Mouse (Mus musculus) neural tube, embryonic 14.5 days (tissue): Measurements from ENCODE around the gene Gm44596. TPM values are rescaled to one million over a fixed set of nuclear protein-coding genes. Genes with fewer than 3 reads are reported as not detected.
A peak's percentile ranks its signal among the peaks of the same experiment; 100 is the strongest.

Source experiments
- ATAC-seq: fragments of 200-750 bp; cut with Nextera tagmentation; 2 replicates; pipeline ENCODE4 v1.8.0; 2017; ENCODE audit warnings: low read depth, mild to moderate bottlenecking, moderate TSS enrichment, moderate library complexity
- H3K27ac ChIP-seq: fragments of 300-500 bp; sonication (generic); 2 replicates; pipeline ENCODE4 v1.5.1; 2014; ENCODE audit warnings: low read depth, mild to moderate bottlenecking, control low read depth, low read length, moderate library complexity, mixed read lengths
- H3K27me3 ChIP-seq: fragments of 300-500 bp; sonication (generic); 2 replicates; pipeline ENCODE4 v1.6.1; 2014; ENCODE audit warnings: low read length; ENCODE audit not compliant: control insufficient read depth, insufficient read depth
- H3K36me3 ChIP-seq: fragments of 300-500 bp; sonication (generic); 2 replicates; pipeline ENCODE4 v1.6.1; 2014; ENCODE audit warnings: low read length, mixed read lengths; ENCODE audit not compliant: control insufficient read depth, insufficient read depth
- H3K4me1 ChIP-seq: fragments of 300-500 bp; sonication (generic); 2 replicates; pipeline ENCODE4 v1.6.1; 2014; ENCODE audit warnings: low read length; ENCODE audit not compliant: control insufficient read depth, insufficient read depth
- H3K4me2 ChIP-seq: fragments of 300-500 bp; sonication (generic); 2 replicates; pipeline ENCODE4 v1.6.1; 2014; ENCODE audit warnings: mild to moderate bottlenecking, low read depth, low read length, control low read depth
- H3K4me3 ChIP-seq: fragments of 300-500 bp; sonication (generic); 2 replicates; pipeline ENCODE4 v1.5.1; 2014; ENCODE audit warnings: low read depth, low read length, control low read depth, mixed read lengths
- H3K9ac ChIP-seq: fragments of 300-500 bp; sonication (generic); replicated peaks from 2 replicates; pipeline ENCODE4 v1.6.1; 2014; ENCODE audit warnings: low read depth, mild to moderate bottlenecking, control low read depth, low read length, mixed read lengths
- H3K9me3 ChIP-seq: fragments of 300-500 bp; sonication (generic); 2 replicates; pipeline ENCODE4 v1.6.1; 2016; ENCODE audit warnings: low read length; ENCODE audit not compliant: control insufficient read depth
- WGBS: fragments of 180-500 bp; shearing (Covaris S2); extraction: QIAGEN DNeasy Blood & Tissue Kit; methylation state at CpG from one replicate; pipeline ENCODE4 v1.1.7; 2014; 5-methylcytosine and 5-hydroxymethylcytosine counted together
- polyA plus RNA-seq: library from polyadenylated mRNA; unstranded; fragments of >200 nt; fragmentation: Nextera tagmentation; extraction: Ambion mirVana; gene quantifications from 2 replicates; pipeline ENCODE4 v1.2.1, GENCODE M21; 2014

The Gm44596 gene
- polyA plus RNA-seq, 1 experiment from 2014 or later, result not detected

DNA sequence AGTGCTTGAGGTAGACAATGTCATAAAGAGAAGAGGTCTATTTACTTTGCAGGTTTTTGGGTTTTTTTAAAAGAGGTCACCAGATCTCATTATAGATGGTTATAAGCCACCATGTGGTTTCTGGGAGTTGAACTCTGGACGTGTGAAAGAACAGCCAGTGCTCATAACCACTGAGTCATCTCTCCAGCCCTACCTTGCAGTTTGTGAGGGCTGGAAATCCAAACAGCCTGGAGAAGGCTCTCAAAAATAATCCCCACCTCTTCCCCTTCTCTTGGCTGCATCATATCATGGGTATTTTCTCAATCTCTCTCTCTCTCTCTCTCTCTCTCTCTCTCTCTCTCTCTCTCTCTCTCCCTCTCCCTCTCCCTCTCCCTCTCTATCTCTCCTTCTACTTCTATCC lies 15.4 kb downstream of the Gm44596 start:
- Histone ChIP-seq H3K9me3 (no peaks in the 10 kb centered on the region), H3K36me3 (no peaks in the 10 kb centered on the region), H3K4me2 (no peak overlapping the region), H3K4me3 (no peak overlapping the region), H3K27ac (no peak overlapping the region), H3K27me3 (no peaks in the 10 kb centered on the region), H3K9ac (no peak overlapping the region), H3K4me1 (no peaks in the 10 kb centered on the region)
- ATAC-seq, result no peak
- 68% methylated on average over 1 of the region's 1 CpGs for WGBS

DNA sequence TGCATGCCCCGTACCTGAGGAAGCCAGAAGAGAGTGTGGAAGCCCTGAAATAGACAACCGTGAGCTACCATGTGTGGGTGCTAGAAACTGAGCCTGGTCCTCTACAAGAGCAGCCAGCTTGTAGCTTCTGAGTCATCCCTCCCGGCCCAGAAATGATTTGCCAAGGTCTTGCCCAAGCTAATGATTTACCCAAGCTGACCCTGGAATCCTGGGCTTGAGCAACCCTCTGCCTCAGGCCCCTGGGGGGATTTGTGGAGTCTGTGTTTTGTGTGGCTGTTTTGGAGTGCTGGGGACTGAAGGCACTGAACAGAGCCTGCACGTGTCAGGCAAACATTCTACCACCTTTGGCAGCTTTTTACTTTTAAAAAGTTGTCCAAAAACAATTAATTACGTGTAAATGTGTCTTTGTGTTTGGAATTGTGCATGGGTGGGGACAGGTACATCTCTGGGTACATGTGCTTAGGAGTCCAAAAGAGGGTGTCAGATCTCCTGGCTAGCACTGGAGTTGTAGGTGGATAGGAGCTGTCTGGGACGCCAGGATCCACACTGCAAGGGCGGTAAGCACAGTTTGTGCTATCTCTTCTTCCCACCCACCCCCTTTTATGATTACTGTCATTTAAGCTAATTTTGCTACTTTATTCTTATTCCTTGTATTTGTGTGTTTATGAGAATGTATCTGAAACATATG lies 22.4 kb downstream of the Gm44596 start:
- Histone ChIP-seq H3K9ac (no peak overlapping the region), H3K4me3 (no peak overlapping the region), H3K4me2 (no peak overlapping the region), H3K27ac (no peak overlapping the region), H3K27me3 (no peaks in the 10 kb centered on the region), H3K9me3 (no peaks in the 10 kb centered on the region), H3K4me1 (0 out of 2 replicates have a peak, but pooled peaks cover 13% of the 10 kb centered on the region), H3K36me3 (no peaks in the 10 kb centered on the region)
- ATAC-seq, result no peak
- WGBS, result 77% methylated on average over 7 of the region's 7 CpGs

DNA sequence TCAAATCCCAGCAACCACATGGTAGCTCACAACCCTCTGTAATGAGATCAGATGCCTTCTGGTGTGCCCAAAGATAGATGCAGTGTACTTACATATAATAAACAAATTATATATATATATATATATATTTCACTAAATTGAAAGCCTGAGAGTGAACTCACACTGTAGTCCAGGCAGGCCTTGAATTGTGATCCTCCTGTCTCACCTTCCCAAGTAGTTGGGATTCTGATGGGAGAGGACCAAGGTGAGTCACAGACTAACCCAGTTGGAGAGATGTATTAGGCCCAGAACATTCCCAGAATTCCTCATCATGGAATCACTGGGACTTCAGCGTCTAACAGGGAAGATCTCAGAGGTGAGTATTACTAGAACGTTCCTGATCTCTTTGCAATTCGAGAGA lies 23.7 kb downstream of the Gm44596 start, which contains the start of gene Nrip2:
TSS of gene Nrip2 (plus strand) at position 301 of the 400 bp plus-strand sequence.
- Histone ChIP-seq H3K9ac (peak within 1 kb of the TSS; percentile 21), H3K4me1 (0 out of 2 replicates have a peak, but pooled peaks cover 13% of the 10 kb centered on the region), H3K4me2 (peak within 1 kb of the TSS; percentile 51), H3K9me3 (no peaks in the 10 kb centered on the region), H3K4me3 (peak within 1 kb of the TSS; percentile 27), H3K36me3 (no peaks in the 10 kb centered on the region), H3K27me3 (no peaks in the 10 kb centered on the region), H3K27ac (peak within 1 kb of the TSS; percentile 65)
- ATAC-seq, result no peak
- 81% methylated on average over 3 of the region's 3 CpGs for WGBS

DNA sequence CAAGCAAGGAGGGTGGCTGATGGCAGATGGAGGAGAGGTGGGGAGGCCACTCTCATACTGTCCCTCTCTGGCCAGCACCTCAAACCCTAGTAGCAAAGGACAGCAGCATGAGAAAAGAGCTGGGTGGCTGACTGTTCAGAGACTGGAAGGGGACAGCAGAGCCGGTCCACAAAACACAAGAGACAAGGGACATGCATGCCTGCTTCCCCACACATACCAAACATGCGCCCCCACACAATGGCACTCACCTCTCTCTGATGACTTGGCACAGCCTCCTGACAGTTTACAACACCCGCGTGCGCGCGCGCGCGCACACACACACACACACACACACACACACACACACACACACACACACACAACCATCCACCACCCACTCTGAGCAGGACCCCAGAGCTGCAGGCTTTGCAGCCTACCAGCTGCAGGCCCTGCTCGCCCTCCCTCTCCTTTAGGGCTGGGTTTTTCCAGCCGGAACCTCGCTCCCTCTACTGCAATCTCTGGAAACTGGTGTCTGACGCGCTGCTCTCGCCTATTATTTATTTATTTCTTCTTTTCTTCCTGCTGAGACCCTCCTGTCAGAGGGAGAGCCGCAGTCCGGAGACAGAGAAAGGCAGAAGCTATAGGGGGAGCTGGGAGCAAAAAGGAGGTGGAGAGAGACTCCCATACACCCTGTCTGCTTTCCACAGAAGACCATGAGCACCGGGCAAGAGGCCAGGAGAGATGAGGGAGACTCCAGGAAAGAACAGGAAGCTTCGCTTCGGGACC lies 24.3 kb downstream of the Gm44596 start:
- peak; percentile 90 for ATAC-seq
- Histone ChIP-seq H3K4me1 (0 out of 2 replicates have a peak, but pooled peaks cover 13% of the 10 kb centered on the region), H3K4me3 (peak overlapping the region; percentile 27), H3K9me3 (no peaks in the 10 kb centered on the region), H3K9ac (peak overlapping the region; percentile 21), H3K4me2 (peak overlapping the region; percentile 51), H3K36me3 (no peaks in the 10 kb centered on the region), H3K27ac (peak overlapping the region; percentile 65), H3K27me3 (no peaks in the 10 kb centered on the region)
- 30% methylated on average over 16 of the region's 21 CpGs for WGBS

DNA sequence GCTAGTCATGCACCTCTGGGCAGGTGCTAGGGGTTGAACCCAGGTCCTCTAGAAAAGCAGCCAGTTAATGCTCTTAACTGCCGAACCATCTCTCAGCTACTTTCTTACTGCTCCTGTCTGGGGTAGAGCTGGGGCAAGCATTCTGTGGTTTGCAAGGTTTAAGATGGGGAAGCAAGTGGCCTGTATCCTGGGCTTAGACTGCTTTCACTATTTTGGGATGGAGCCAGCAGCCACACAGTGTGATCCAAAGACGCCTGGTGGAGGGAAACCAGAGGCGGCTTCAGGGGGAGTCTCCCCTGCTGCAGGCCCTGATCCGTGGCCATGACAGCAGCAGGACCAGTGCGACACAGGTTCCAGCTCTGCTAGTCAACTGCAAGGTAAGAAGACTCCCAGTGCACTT lies 29.4 kb downstream of the Gm44596 start:
- 70% methylated on average over 5 of the region's 5 CpGs for WGBS
- no peak overlapping the region for H3K27ac ChIP-seq
- peaks cover 16% of the 10 kb centered on the region; the same call in 1 of the 2 replicates for H3K36me3 ChIP-seq
- H3K4me2 ChIP-seq, result no peak overlapping the region
- no peak overlapping the region for H3K9ac ChIP-seq
- H3K27me3 ChIP-seq, result no peaks in the 10 kb centered on the region
- ATAC-seq, result no peak
- H3K4me1 ChIP-seq, result 0 out of 2 replicates have a peak, but pooled peaks cover 13% of the 10 kb centered on the region
- H3K4me3 ChIP-seq, result no peak overlapping the region
- H3K9me3 ChIP-seq, result no peaks in the 10 kb centered on the region

DNA sequence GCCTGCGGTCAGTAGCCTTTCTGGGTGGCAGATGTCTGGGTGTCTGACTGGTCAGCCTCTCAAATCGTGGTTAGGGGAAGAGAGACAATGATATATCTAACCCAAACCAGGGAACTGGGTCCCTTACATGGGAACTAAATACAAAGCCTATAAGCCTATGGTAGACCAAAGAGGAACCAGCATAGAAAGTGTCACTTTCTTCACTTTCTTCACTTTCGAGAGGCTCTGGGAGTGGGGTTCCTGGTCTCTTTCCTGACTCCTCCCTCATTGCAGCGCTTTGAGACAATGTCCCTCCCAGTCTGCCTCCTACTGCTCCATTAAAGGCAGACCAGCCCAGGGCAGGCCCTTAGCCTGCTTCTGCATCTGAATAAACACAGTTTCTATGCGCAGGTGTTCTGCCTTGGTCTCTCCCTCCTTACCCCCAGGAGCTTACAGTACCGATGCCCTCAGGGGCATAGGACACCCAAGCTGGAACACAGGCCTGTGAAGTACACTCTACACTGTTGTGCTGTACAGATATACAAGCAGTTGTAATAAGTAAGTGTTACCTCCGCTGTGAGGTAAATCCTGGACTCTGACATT lies 33.3 kb downstream of the Gm44596 start:
- ATAC-seq, result no peak
- H3K27me3 ChIP-seq, result no peaks in the 10 kb centered on the region
- 92% methylated on average over 7 of the region's 7 CpGs for WGBS
- H3K27ac ChIP-seq, result no peak overlapping the region
- no peak overlapping the region for H3K4me3 ChIP-seq
- no peaks in the 10 kb centered on the region for H3K4me1 ChIP-seq
- H3K4me2 ChIP-seq, result no peak overlapping the region
- H3K36me3 ChIP-seq, result peaks cover 41% of the 10 kb centered on the region
- no peak overlapping the region for H3K9ac ChIP-seq
- H3K9me3 ChIP-seq, result no peaks in the 10 kb centered on the region

DNA sequence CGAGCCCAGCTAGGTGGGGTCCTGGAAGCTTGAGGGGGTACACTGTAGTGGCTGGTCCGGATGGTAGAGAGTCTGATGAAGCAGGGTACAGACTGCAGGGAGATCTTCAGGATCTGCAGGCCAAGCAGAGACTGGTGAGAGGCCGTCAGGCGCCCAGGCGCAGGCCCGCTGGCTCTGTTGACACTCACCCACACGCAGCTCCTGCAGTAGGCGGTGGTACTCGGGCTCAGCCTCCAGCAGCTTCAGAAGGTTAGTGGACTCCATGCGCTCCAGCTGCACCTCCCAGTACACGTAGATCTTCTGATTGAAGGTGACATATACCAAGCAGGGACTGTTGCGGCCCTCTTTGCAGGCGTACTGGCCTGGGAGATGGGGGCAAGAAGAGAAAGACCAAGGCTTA lies 35.0 kb downstream of the Gm44596 start:
- Histone ChIP-seq H3K27ac (no peak overlapping the region), H3K27me3 (no peaks in the 10 kb centered on the region), H3K4me2 (no peak overlapping the region), H3K9ac (no peak overlapping the region), H3K4me3 (no peak overlapping the region), H3K9me3 (no peaks in the 10 kb centered on the region), H3K4me1 (no peaks in the 10 kb centered on the region), H3K36me3 (peaks cover 46% of the 10 kb centered on the region)
- 97% methylated on average over 13 of the region's 13 CpGs for WGBS
- no peak for ATAC-seq

DNA sequence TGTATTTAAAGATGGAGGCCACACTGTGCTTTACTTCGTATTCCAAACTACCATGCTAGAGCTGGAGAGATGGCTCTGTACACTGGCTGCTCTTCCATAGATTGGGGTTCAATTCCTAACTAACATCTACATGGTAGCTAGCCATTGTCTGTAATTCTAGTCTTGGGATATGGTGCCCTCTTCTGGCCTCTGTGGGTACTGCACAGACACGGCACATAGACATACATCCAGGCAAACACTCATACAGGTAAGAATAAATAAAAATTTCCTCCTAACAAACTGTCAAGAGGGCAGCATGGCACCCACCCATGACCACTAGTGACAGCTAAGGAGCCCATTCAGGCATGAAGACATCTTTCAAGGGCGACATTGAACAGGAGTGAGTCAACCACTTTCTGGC lies 35.8 kb downstream of the Gm44596 start:
- Histone ChIP-seq H3K9me3 (no peaks in the 10 kb centered on the region), H3K4me3 (no peak overlapping the region), H3K4me1 (no peaks in the 10 kb centered on the region), H3K36me3 (peaks cover 43% of the 10 kb centered on the region), H3K27ac (no peak overlapping the region), H3K9ac (no peak overlapping the region), H3K27me3 (no peaks in the 10 kb centered on the region), H3K4me2 (no peak overlapping the region)
- peak; percentile 47; the same call in 1 of the 2 replicates for ATAC-seq
- 26% methylated on average over 3 of the region's 3 CpGs for WGBS

DNA sequence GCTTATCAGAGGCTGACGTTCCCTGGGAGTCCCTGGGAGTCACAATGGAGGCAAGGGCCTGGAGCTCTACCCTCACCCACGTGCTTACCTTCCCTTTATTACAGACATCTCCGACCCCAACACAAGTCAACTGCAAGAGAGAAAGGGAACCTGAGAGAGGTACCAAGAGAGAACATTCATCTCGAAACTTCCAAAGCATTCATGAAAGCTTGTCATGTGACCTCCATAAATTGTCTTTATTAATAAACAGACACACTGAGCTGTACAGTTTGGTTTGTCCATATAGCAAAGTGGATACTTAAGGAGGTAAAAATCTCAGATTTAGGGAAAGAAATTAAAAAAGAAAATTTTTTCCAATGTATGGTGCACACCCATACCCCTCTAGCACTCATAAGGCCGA lies 40.9 kb downstream of the Gm44596 start:
- Histone ChIP-seq H3K9ac (no peak overlapping the region), H3K9me3 (no peaks in the 10 kb centered on the region), H3K27ac (no peak overlapping the region), H3K4me3 (no peak overlapping the region), H3K36me3 (peaks cover 22% of the 10 kb centered on the region; the same call in 1 of the 2 replicates), H3K4me2 (no peak overlapping the region), H3K27me3 (no peaks in the 10 kb centered on the region), H3K4me1 (no peaks in the 10 kb centered on the region)
- WGBS, result 94% methylated on average over 5 of the region's 5 CpGs
- ATAC-seq, result no peak
